Mouse (Mus musculus) forebrain, postnatal 0 days (tissue): ENCODE results near the gene Ipcef1. TPM values are rescaled to one million over a fixed set of nuclear protein-coding genes. Genes with fewer than 3 reads are reported as not detected.
"Not testable (repeated sequence)": the region's sequence is repeated elsewhere in the genome, so short reads cannot be mapped to it uniquely, and the experiment has no call there.

Experiments
- ATAC-seq: fragments of 200-750 bp; cut with Nextera tagmentation; 2 replicates; pipeline ENCODE4 v1.8.0; 2017; ENCODE audit warnings: mild to moderate bottlenecking, moderate library complexity
- DNase-seq: peaks from one replicate; pipeline ENCODE4 v3.0.0-alpha.2; 2015
- H3K27ac ChIP-seq: fragments of 300-500 bp; sonication (generic); 2 replicates; pipeline ENCODE4 v1.5.1; 2014; ENCODE audit warnings: low read depth, mild to moderate bottlenecking, antibody characterized with exemption, low read length, moderate library complexity, mixed read lengths
- H3K27me3 ChIP-seq: fragments of 300-500 bp; sonication (generic); 2 replicates; pipeline ENCODE4 v1.6.1; 2014; ENCODE audit warnings: mild to moderate bottlenecking, low read length, mixed read lengths; ENCODE audit not compliant: insufficient read depth
- H3K36me3 ChIP-seq: fragments of 300-500 bp; sonication (generic); 2 replicates; pipeline ENCODE4 v1.6.1; 2014; ENCODE audit warnings: mild to moderate bottlenecking, moderate library complexity; ENCODE audit not compliant: insufficient read depth
- H3K4me1 ChIP-seq: fragments of 300-500 bp; sonication (generic); 2 replicates; pipeline ENCODE4 v1.6.1; 2014; ENCODE audit warnings: antibody characterized with exemption; ENCODE audit not compliant: insufficient read depth
- H3K4me2 ChIP-seq: fragments of 300-500 bp; sonication (generic); 2 replicates; pipeline ENCODE4 v1.6.1; 2014; ENCODE audit warnings: low read depth, mild to moderate bottlenecking, moderate library complexity
- H3K4me3 ChIP-seq: fragments of 300-500 bp; sonication (generic); 2 replicates; pipeline ENCODE4 v1.5.1; 2014; ENCODE audit warnings: low read depth, low read length, mixed read lengths
- H3K9ac ChIP-seq: fragments of 300-500 bp; sonication (generic); 2 replicates; pipeline ENCODE4 v1.6.1; 2014; ENCODE audit warnings: mild to moderate bottlenecking
- H3K9me3 ChIP-seq: fragments of 300-500 bp; sonication (generic); 2 replicates; pipeline ENCODE4 v1.6.1; 2016; ENCODE audit warnings: low read length
- CTCF ChIP-seq: sonication (generic); IDR thresholded peaks from 2 replicates; pipeline ENCODE4 v1.5.1; 2016; ENCODE audit warnings: antibody characterized with exemption, control low read depth, low read depth
- WGBS: fragments of 180-500 bp; shearing (Covaris S2); extraction: QIAGEN DNeasy Blood & Tissue Kit; methylation state at CpG from one replicate; pipeline ENCODE4 v1.1.7; 2014; 5-methylcytosine and 5-hydroxymethylcytosine counted together
- polyA plus RNA-seq: library from polyadenylated mRNA; unstranded; fragments of >200 nt; fragmentation: Nextera tagmentation; extraction: Ambion mirVana; gene quantifications from 2 replicates; pipeline ENCODE4 v1.2.1, GENCODE M21; 2015
- total RNA-seq: library from RNA; depleted of rRNA; stranded (reverse); fragments of >200 nt; gene quantifications from 2 replicates; pipeline ENCODE4 v1.2.3, GENCODE M21; 2014

Ipcef1 gene
- total and polyA plus RNA-seq, 2 experiments from 2014 or later = 2.2 to 12.0 TPM

DNA sequence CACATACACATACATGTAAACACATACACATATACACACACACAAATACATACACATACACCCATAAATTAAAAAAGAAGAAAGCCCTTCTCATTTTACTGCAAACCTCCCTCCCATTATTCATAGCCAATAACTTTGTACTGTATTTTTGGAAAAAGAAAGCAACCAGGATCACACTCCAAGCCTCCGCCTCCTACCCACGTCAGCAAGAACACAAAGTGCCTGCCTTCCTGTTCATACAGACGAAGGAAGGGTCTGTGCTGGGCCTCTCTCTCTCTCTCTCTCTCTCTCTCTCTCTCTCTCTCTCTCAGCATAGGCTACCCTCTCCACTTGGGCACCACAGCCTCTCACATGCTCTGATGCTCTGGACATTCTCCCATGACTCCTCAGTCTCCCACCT lies 156.5 kb downstream of the Ipcef1 start:
- no peak overlapping the region for H3K4me3 ChIP-seq
- ATAC-seq (no peak), DNase-seq (no peak)
- no peak overlapping the region for H3K9ac ChIP-seq
- no peak overlapping the region for H3K27ac ChIP-seq
- H3K27me3 ChIP-seq = no peaks in the 10 kb centered on the region
- no peaks in the 10 kb centered on the region for H3K4me1 ChIP-seq
- TF ChIP-seq CTCF = no peak
- WGBS = 70% methylated on average over 3 of the region's 3 CpGs
- H3K9me3 ChIP-seq = no peaks in the 10 kb centered on the region
- no peaks in the 10 kb centered on the region for H3K36me3 ChIP-seq
- H3K4me2 ChIP-seq = no peak overlapping the region

DNA sequence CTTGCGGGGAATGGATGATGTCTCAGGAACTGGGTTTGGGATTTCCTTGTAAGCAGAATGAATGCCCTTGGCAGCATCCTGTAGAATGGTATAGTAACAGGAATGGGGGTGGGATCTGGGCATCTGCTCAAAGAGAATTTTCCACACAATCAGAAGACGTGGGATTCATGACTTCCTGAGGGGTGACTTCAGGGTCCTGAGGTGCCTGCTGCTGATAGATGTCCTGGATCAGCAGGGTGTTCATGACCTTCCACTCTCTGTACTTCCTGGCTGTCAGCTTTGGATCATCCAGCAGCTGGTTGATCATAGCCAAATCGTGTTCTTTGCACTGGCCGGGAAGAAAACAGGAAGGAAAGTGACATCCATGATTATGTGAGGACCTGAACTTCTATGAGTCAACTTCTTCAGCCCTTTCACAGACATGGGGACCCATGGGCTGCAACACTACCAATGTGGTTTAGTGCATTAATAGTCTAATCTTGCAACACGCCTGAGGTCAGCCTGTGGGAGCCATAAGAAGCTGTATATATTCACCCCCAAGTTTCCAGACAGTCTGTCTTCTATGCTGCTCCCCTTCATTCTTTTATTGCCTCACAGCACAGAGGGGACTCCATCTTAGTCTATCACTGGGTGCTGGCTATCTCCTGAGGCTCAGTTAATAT lies 161.8 kb downstream of the Ipcef1 start:
- H3K9me3 ChIP-seq = no peaks in the 10 kb centered on the region
- H3K4me2 ChIP-seq = no peak overlapping the region
- no peak overlapping the region for H3K4me3 ChIP-seq
- H3K27me3 ChIP-seq = no peaks in the 10 kb centered on the region
- DNase-seq = no peak
- no peaks in the 10 kb centered on the region for H3K36me3 ChIP-seq
- ATAC-seq = no peak
- WGBS = 76% methylated on average over 5 of the region's 5 CpGs
- no peak overlapping the region for H3K9ac ChIP-seq
- TF ChIP-seq CTCF = no peak
- no peaks in the 10 kb centered on the region for H3K4me1 ChIP-seq
- H3K27ac ChIP-seq = no peak overlapping the region

DNA sequence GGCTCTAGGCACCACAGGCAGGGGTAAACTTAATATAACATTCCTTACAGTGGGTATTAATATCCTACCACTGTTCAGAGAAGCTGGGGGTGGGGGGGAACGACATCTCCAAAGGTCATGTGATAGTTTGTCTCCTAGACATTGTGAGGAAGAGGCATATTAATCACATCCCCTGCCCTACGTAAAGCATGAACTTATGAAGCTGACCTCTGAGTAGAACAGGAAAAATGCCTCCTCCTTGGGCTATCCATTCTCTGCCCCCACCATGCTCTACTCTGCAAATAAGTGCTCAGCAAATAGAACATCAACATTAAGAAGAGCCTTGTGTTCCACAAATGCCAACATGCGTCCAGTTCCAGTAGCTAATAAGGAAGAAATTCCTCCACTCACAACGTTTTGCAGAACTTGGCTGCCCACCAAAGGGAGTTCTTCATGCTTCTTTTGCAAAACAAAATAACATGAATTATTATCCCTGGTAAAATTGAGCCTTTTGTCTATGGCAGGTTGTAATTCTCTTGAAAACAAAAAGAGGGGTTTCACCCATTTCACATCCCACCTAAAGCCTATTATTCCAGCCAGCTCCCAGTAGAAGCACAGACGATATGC lies 162.5 kb downstream of the Ipcef1 start:
- H3K9ac ChIP-seq = no peak overlapping the region
- no peaks in the 10 kb centered on the region for H3K27me3 ChIP-seq
- no peak overlapping the region for H3K27ac ChIP-seq
- TF ChIP-seq CTCF = no peak
- H3K4me3 ChIP-seq = no peak overlapping the region
- no peak for ATAC-seq
- H3K9me3 ChIP-seq = no peaks in the 10 kb centered on the region
- H3K36me3 ChIP-seq = no peaks in the 10 kb centered on the region
- H3K4me1 ChIP-seq = no peaks in the 10 kb centered on the region
- 48% methylated on average over 5 of the region's 5 CpGs for WGBS
- H3K4me2 ChIP-seq = no peak overlapping the region
- DNase-seq = no peak

DNA sequence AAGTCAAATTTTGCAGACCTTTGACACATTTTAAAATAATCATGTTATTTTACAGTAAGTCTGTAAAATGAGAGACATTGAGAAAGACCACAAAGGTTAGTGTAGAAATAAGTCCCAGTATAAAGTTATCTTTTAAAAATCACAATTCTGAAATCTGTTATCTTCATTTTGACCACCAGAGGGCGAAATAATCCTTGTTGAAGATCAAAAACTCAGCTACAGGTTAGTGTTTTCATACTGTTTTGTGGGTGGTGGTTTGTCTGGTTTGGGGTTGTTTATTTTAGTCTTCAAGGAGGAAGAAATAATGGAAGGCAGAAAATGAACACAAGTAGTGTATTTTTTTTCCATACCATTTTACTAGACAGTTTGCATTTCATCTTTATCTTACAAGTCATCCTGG lies 166.8 kb downstream of the Ipcef1 start:
- Histone ChIP-seq H3K36me3 (no peaks in the 10 kb centered on the region), H3K4me1 (no peaks in the 10 kb centered on the region), H3K9me3 (no peaks in the 10 kb centered on the region), H3K27me3 (no peaks in the 10 kb centered on the region), H3K9ac (no peak overlapping the region), H3K4me3 (no peak overlapping the region), H3K27ac (no peak overlapping the region), H3K4me2 (no peak overlapping the region)
- 0% methylated on average over 1 of the region's 1 CpGs for WGBS
- ATAC-seq (peak; percentile 38; the same call in 1 of the 2 replicates), DNase-seq (peak; percentile 67)
- peak; percentile 72 for TF ChIP-seq CTCF

DNA sequence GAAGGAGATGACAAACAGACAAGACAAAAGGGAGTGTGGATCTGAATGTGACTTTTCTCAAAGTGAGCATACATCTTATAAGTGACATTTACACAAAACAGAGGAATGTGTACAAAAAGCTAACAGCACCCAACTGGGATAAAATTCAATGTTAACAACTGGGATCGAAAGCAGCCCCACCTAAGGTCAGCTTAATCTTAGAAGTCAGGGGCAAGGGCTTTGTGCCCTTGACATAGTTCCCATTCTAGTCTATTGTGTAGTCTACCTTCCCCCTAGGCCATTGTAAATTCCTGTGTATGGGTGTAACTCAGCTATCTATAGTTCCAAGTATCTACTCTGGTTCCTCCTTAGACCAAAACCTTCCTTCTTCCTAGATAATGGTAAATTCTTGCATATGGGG lies 170.2 kb downstream of the Ipcef1 start:
- not testable (repeated sequence) for H3K9ac ChIP-seq, H3K4me2 ChIP-seq, H3K36me3 ChIP-seq, H3K27me3 ChIP-seq, DNase-seq, H3K9me3 ChIP-seq, H3K4me1 ChIP-seq, H3K27ac ChIP-seq, ATAC-seq, H3K4me3 ChIP-seq
- 94% methylated on average over 1 of the region's 1 CpGs for WGBS

DNA sequence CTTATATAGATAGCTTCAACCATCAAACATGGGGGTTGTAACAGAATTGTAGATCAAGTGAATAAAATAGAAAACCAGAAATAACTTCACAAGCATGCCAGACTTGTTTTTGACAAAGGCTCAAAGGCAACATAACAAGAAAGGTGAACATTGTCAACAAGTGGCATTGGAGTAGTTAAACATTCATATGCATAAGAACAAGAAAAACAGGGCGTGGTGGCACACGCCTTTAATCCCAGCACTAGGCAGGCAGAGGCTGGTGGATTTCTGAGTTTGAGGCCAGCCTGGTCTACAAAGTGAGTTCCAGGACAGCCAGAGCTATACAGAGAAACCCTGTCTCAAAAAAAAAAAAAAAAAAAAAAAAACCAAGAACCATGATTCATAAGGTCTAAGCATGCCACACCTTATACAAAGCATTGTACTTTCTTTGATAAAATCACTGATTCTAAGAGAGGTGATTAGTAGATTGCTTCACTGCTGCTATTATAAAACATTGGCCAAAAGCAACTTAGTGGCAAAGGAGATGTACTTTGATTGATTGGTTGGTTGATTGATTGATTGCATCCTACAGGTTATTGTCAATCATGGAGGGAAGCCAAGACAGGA lies 173.9 kb downstream of the Ipcef1 start:
- ATAC-seq = no peak
- H3K4me1 ChIP-seq = no peaks in the 10 kb centered on the region
- H3K27ac ChIP-seq = no peak overlapping the region
- TF ChIP-seq CTCF = no peak
- H3K4me2 ChIP-seq = no peak overlapping the region
- 93% methylated on average over 2 of the region's 2 CpGs for WGBS
- no peaks in the 10 kb centered on the region for H3K9me3 ChIP-seq
- H3K4me3 ChIP-seq = no peak overlapping the region
- DNase-seq = no peak
- H3K36me3 ChIP-seq = no peaks in the 10 kb centered on the region
- H3K27me3 ChIP-seq = no peaks in the 10 kb centered on the region
- no peak overlapping the region for H3K9ac ChIP-seq

DNA sequence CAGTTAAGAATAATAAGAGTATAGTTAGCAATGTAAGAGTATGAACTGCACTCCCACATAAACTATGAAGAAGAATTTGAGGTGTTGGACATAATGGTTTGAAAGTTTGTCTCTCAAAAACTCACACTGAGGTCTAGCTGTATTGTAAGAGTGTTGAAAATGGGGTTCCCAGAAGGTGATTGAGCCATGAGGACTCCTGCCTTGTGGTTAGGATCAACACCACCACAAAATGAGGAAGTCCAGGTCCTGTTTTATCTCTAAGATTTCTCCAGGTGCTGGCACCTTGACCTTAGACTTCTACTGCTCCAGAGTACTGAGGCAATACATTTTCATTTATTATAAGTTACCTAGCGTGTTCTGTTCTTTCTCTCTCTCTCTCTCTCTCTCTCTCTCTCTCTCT lies 178.4 kb downstream of the Ipcef1 start:
- no peak for TF ChIP-seq CTCF
- Histone ChIP-seq H3K4me1 (no peaks in the 10 kb centered on the region), H3K36me3 (no peaks in the 10 kb centered on the region), H3K4me2 (no peak overlapping the region), H3K27ac (no peak overlapping the region), H3K9ac (no peak overlapping the region), H3K4me3 (no peak overlapping the region), H3K9me3 (no peaks in the 10 kb centered on the region), H3K27me3 (no peaks in the 10 kb centered on the region)
- ATAC-seq (no peak), DNase-seq (no peak)
- WGBS = 100% methylated on average over 1 of the region's 1 CpGs
